Mouse (Mus musculus) lung, postnatal 0 days (tissue): ENCODE measurements around the gene Adamts17. TPM values are rescaled to one million over a fixed set of nuclear protein-coding genes. Genes with fewer than 3 reads are reported as not detected.

Experiments
- ATAC-seq: fragments of 200-750 bp; cut with Nextera tagmentation; 2 replicates; pipeline ENCODE4 v1.8.0; 2017; ENCODE audit warnings: moderate library complexity
- DNase-seq: peaks from one replicate; pipeline ENCODE4 v3.0.0-alpha.2; 2016; ENCODE audit warnings: low spot score
- H3K27ac ChIP-seq: fragments of 300-500 bp; sonication (generic); 2 replicates; pipeline ENCODE4 v1.5.1; 2014; ENCODE audit warnings: antibody characterized with exemption, mild to moderate bottlenecking, low read length, mixed read lengths
- H3K27me3 ChIP-seq: fragments of 300-500 bp; sonication (generic); replicated peaks from 2 replicates; pipeline ENCODE4 v1.6.1; 2014; ENCODE audit warnings: low read length, mixed read lengths; ENCODE audit not compliant: insufficient read depth
- H3K36me3 ChIP-seq: fragments of 300-500 bp; sonication (generic); 2 replicates; pipeline ENCODE4 v1.6.1; 2014; ENCODE audit warnings: low read length, mixed read lengths; ENCODE audit not compliant: insufficient read depth
- H3K4me1 ChIP-seq: fragments of 300-500 bp; sonication (generic); 2 replicates; pipeline ENCODE4 v1.6.1; 2014; ENCODE audit warnings: antibody characterized with exemption, low read depth, low read length, mixed read lengths; ENCODE audit not compliant: insufficient read depth
- H3K4me2 ChIP-seq: fragments of 300-500 bp; sonication (generic); replicated peaks from 2 replicates; pipeline ENCODE4 v1.6.1; 2014; ENCODE audit warnings: low read depth, mild to moderate bottlenecking, low read length, moderate library complexity, mixed read lengths
- H3K4me3 ChIP-seq: fragments of 300-500 bp; sonication (generic); 2 replicates; pipeline ENCODE4 v1.5.1; 2014; ENCODE audit warnings: low read depth, low read length
- H3K9ac ChIP-seq: fragments of 300-500 bp; sonication (generic); replicated peaks from 2 replicates; pipeline ENCODE4 v1.6.1; 2014; ENCODE audit warnings: low read depth, mild to moderate bottlenecking
- H3K9me3 ChIP-seq: fragments of 300-500 bp; sonication (generic); 2 replicates; pipeline ENCODE4 v1.6.1; 2016; ENCODE audit warnings: low read length, mixed read lengths
- CTCF ChIP-seq: IDR thresholded peaks from 2 replicates; pipeline ENCODE4 v1.5.1; 2016; ENCODE audit warnings: antibody characterized with exemption, mild to moderate bottlenecking
- EP300 ChIP-seq: IDR thresholded peaks from 2 replicates; pipeline ENCODE4 v1.6.1; 2016; ENCODE audit warnings: antibody characterized with exemption, mild to moderate bottlenecking, control low read depth
- WGBS: fragments of 180-500 bp; shearing (Covaris S2); extraction: QIAGEN DNeasy Blood & Tissue Kit; methylation state at CpG from one replicate; pipeline ENCODE4 v1.1.7; 2014; 5-methylcytosine and 5-hydroxymethylcytosine counted together
- polyA plus RNA-seq: library from polyadenylated mRNA; unstranded; fragments of >200 nt; fragmentation: Nextera tagmentation; extraction: Ambion mirVana; gene quantifications from 2 replicates; pipeline ENCODE4 v1.2.1, GENCODE M21; 2015

Adamts17 gene
- polyA plus RNA-seq, 1 experiment from 2014 or later: 14.5 TPM

DNA sequence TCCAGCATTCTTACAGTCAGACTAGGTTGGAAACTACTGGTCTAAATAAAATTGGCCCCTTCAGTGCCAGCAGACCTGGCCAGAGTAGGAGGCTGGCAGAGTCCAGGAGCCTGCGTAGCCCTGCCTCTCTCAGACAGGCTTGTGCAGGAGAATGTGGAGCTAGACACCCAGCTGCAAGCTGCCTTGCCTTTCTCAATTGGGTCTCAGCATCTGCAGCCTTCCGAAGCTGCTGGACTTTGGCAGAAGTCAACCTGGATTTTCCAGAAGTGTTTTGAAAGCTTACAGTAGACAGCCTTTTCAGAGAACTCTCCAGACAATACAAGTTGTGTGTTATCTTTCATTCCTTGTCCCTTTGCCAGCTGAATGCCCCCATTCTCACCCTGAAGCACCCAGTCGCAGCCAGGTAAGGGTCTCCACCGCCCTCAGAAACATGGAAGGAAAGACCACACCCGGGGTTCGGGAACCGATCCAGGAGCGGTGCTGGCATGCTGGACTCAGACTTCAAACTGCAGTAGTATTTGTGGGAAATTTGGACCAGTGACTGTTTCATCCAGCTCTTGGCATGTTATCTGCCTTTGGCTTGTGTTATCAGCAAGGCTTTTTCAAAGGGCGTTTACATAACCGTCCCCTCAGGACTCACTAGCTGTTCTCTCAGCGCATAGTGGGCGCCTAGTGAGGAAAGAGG is 173.8 kb downstream of the Adamts17 start:
- ATAC-seq (no peak), DNase-seq (no peak)
- H3K4me3 ChIP-seq: no peak overlapping the region
- TF ChIP-seq EP300: no peak
- TF ChIP-seq CTCF: no peak
- peaks cover 3% of the 10 kb centered on the region; the same call in 1 of the 2 replicates for H3K4me1 ChIP-seq
- H3K4me2 ChIP-seq: no peak overlapping the region
- H3K9ac ChIP-seq: no peak overlapping the region
- no peak overlapping the region for H3K27ac ChIP-seq
- H3K27me3 ChIP-seq: no peaks in the 10 kb centered on the region
- no peaks in the 10 kb centered on the region for H3K36me3 ChIP-seq
- WGBS: 55% methylated on average over 12 of the region's 12 CpGs
- no peaks in the 10 kb centered on the region for H3K9me3 ChIP-seq

DNA sequence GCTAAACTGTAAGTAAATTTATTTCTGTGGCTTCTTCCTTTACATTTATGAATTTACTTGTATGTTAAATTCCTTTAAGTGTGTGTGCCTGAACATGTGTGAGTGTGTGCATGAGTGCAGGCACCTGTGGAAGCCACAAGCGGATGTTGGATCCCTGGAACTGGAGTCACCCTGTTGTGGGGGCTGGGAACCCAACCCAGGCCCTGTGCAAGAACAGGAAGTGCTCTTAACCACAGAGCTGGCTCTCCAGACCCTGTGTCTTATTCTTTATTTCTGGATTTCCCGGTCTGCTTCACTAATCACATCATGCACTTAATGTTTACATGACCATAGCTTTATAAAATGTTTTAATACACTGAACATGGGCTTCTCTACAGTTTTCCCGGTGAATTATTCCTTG is 180.4 kb downstream of the Adamts17 start:
- Histone ChIP-seq H3K4me2 (no peak overlapping the region), H3K27ac (no peak overlapping the region), H3K4me3 (no peak overlapping the region), H3K27me3 (no peaks in the 10 kb centered on the region), H3K4me1 (no peaks in the 10 kb centered on the region), H3K36me3 (no peaks in the 10 kb centered on the region), H3K9ac (no peak overlapping the region), H3K9me3 (no peaks in the 10 kb centered on the region)
- no peak for TF ChIP-seq CTCF
- TF ChIP-seq EP300: no peak
- WGBS: 63% methylated on average over 3 of the region's 3 CpGs
- DNase-seq (no peak), ATAC-seq (no peak)

DNA sequence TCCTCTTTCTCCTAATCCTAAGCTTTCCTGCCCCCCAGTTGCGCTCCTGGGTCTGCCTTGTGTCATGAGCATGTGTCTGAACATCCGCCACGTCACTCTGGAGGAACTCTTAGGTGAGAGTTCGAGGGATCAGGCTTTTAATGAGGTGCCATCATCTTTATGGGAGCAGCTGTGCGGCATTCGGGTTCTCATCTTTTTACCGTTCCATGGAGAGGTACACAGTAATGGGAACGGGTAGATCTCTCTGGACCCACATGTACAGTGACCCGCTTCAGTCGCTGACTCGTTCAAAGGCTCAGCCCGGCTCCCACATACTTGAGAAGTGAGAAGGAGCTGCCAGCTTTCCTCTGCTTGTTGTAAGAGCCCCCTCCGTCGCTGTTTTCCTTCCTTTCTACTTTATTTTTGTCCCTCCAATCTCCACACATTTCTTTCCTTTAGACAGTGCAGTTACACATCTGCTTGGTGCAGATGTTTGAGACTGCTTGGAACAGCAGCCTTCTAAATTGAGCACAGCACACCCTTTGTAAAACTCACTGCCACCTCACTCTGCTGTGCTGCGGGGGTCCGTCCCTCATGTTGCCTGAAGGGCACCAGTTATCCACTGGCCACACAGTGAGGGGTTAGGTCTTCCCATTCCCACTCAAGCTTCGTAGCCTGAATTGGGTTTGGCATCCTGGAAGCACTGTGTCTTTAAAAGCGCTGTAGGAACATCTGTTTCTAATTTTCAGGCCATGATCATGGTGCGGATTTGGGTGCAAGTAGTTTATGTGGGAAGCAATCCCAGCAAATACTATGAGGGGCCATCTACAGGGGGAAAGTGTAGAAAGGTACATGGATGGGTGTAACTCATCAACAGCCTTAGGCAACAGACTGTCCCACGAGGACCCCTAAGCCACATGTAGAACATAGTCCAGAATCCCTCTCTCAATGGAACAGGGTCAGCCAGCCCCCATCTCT is 186.9 kb downstream of the Adamts17 start:
- Histone ChIP-seq H3K9me3 (no peaks in the 10 kb centered on the region), H3K4me1 (no peaks in the 10 kb centered on the region; the same call in 1 of the 2 replicates), H3K4me2 (no peak overlapping the region), H3K27ac (no peak overlapping the region), H3K9ac (no peak overlapping the region), H3K4me3 (no peak overlapping the region), H3K36me3 (no peaks in the 10 kb centered on the region), H3K27me3 (no peaks in the 10 kb centered on the region)
- TF ChIP-seq EP300 (no peak), CTCF (no peak)
- peak; percentile 36 for DNase-seq
- ATAC-seq: peak; percentile 46
- WGBS: 58% methylated on average over 20 of the region's 20 CpGs

DNA sequence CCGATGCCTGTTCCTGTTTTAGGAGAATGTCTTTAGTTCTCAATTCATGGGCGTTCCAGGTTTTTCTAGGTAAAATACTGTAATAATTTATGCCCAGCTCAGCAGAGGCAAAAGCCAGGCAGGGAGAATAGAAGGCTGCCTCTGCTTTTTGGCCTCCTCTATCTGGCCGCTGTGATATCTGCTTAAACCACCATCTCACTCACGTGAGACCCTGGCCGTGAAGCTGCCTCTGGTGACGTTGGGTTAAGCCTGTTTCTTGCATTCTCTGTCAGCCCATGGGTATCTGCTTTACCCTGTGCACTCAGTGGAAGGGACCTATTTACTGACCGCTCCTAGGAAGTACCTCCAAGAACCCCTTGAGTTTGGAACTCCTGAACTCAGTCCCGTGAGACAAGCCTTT is 187.7 kb downstream of the Adamts17 start:
- Histone ChIP-seq H3K9me3 (no peaks in the 10 kb centered on the region), H3K27ac (no peak overlapping the region), H3K9ac (no peak overlapping the region), H3K27me3 (no peaks in the 10 kb centered on the region), H3K36me3 (no peaks in the 10 kb centered on the region), H3K4me1 (no peaks in the 10 kb centered on the region; the same call in 1 of the 2 replicates), H3K4me2 (no peak overlapping the region), H3K4me3 (no peak overlapping the region)
- 93% methylated on average over 8 of the region's 8 CpGs for WGBS
- DNase-seq: no peak
- ATAC-seq: no peak
- no peak for TF ChIP-seq CTCF
- TF ChIP-seq EP300: no peak

DNA sequence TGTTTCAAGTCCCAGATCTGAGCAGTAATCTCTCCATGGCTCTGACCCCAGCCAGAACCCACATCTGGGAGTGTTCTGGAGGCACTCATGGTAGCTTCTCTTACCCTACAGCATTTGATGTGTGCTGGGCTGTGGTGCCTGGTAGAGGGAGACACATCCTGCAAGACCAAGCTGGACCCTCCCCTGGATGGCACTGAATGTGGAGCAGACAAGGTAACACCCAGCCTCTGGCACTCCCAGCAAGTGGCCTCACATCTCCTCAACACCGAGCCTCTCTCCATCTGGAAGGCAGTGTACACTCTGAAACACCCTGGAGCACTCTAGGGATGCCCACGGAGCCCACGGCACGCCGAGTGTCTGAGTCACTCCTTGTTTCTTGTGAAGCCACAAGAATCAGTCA is 188.2 kb downstream of the Adamts17 start:
- Histone ChIP-seq H3K27me3 (no peaks in the 10 kb centered on the region), H3K4me1 (no peaks in the 10 kb centered on the region; the same call in 1 of the 2 replicates), H3K4me2 (no peak overlapping the region), H3K27ac (no peak overlapping the region), H3K9ac (no peak overlapping the region), H3K9me3 (no peaks in the 10 kb centered on the region), H3K4me3 (no peak overlapping the region), H3K36me3 (no peaks in the 10 kb centered on the region)
- no peak for ATAC-seq
- no peak for DNase-seq
- TF ChIP-seq CTCF (no peak), EP300 (no peak)
- WGBS: 94% methylated on average over 5 of the region's 5 CpGs

DNA sequence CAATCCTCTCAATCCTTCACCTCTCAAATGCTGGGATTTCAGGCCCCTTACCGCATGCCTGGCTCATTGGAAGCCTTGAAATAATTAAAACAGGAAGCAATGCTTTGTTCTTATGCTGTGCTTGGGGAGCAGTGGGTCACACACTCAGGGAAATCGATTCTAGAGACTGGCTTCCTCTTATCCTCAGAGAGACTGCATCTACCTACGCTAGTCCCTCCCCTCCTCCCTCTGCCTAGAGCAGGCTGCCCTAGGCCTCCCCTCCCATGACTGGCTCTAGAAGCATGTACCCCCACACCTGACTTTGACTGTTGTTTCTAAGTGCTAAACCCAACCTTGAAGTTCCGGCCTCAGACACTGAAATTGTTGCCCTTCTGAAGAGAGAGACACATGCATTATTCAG is 189.4 kb downstream of the Adamts17 start:
- DNase-seq (no peak), ATAC-seq (no peak)
- H3K4me1 ChIP-seq: no peaks in the 10 kb centered on the region; the same call in 1 of the 2 replicates
- H3K27me3 ChIP-seq: no peaks in the 10 kb centered on the region
- H3K9me3 ChIP-seq: no peaks in the 10 kb centered on the region
- WGBS: 63% methylated on average over 4 of the region's 4 CpGs
- no peak overlapping the region for H3K4me3 ChIP-seq
- TF ChIP-seq CTCF: no peak
- no peak for TF ChIP-seq EP300
- no peaks in the 10 kb centered on the region for H3K36me3 ChIP-seq
- no peak overlapping the region for H3K9ac ChIP-seq
- H3K4me2 ChIP-seq: no peak overlapping the region
- H3K27ac ChIP-seq: no peak overlapping the region
